Mouse (Mus musculus) cerebellum, adult 11-12 months (tissue): ENCODE measurements around the gene Esx1.

Experiments
- DNase-seq: peaks from one replicate; pipeline ENCODE4 v3.0.0; 2022

Esx1 gene

DNA sequence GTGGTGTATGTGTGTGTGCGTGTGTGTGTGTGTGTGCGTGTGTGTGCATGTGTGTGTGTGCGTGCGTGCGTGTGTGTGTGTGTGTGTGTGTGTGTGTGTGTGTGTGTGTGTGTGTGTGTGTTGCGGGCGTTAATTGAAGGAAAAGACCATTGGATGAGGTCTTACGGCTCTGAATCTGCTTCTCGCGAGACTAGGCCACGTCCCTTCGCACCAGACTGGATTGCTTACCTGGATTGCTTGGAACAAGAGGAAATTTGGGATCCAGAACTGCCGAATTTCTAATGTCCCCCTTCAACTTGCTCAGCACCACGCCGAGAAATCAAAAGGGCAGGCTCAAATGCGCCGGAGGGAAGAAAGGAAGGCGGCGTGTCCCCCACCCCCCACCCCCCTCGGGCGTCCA lies at the start of gene Esx1:
Gene Esx1 (minus strand): TSS at position 366 of the 400 bp plus-strand sequence.
- DNase-seq = no peak

DNA sequence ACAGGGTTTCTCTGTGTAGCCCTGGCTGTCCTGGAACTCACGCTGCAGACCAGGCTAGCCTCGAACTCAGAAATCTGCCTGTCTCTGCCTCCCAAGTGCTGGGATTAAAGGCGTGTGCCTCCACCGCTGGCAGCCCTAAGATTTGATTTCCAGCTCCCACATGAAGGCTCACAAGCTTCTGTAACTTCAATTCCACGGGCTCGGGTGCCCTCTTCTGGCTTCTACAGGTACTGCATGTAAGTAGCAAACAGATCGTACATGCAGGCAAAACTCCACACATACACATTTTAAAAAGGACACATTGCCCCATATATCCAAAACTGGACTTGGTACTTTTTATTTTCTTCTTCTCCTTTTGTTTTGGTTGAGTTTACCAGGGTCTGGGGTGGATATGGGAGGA lies 48.1 kb upstream of the Esx1 start:
- no peak for DNase-seq

DNA sequence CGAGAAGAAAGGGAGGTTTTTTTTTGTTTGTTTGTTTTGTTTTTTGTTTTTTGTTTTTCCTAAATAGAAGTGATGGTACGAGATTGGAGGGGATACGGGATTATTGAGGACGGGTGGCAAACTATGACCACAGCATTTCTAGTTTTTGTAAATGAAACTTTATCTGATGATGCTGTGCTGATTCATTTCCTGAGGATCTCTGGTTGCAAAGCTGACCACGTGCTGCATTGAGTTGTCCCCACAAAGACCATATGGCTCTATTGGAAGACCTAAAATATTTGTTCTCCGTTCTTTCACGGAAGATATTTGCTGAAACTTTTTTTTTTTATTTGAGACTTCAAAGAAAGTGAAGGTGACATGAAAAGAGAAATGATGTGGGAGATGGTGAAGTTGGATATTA lies 45.8 kb upstream of the Esx1 start:
- DNase-seq = no peak

DNA sequence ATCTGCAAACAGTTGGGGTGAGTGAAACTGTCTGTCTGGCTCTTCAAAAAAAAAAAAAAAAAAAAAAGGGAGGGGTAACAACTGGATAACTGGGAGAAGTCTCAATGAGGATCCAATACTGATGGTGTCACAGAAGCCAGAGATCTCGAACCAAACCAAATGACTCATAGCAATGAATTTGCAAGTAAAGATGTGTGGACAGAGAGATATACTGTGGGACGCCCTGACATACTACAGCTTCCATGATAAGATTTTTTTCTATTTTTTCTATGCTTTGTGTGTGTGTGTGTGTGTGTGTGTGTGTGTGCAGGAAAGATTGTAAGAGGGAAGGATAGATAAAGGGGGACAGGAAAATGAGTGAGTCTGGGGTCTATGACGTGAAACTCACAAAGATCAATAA lies 43.7 kb upstream of the Esx1 start:
- DNase-seq = no peak

DNA sequence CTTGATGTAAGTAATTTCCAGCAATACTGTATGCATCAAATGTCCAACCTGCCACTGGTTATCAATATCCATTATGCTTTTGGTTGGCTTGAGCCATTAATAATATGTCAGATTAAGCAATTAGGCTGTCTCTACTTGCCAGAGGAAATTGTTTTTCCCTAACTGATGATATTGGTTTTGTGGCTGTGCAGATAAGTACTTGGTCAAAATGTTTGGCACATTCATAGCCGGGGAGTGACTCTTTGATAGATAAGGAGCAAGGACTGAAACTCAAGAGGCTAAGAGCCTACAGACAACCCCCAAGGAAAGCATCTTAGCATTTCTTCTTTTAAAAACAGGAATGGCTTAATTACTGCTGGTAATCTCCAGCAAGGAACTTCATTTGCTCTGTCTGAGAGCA lies 40.8 kb upstream of the Esx1 start:
- no peak for DNase-seq

DNA sequence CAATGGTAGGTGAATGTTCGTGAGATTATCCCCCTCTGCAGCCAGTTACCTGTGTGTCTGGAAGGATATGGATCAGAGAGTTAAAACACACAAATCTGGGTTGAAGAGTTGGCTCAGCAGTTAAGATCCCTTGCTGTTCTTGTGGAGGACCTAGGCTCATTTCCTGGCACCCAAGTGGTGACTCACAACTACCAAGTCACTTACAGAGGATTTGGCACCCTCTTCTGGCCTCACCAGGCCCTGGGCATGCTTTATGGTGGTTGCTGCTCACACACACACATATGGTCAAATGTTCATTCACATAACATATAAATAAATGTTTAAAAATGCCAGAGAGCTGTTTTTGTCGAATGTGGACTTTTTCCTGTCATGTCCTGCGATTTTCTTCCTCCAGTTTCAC lies 39.1 kb upstream of the Esx1 start:
- no peak for DNase-seq

DNA sequence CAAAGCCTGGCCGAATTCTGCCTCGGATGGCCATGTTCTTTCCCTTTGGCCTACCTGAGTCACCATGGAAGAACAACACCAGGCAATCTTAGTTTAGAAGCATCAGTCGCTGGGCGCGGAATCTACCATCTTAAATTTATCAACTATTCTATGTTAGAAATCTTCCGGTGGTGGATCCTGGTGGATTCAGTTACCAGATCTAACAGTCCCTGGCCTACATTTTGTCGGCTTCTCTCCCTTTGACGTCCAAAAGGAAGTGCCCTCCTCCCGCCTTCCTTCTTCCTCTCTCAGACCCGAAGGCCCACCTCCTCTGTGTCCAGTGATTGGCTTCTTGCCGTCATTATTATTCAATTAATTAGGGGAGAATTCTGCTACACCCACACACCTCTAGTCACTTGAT lies 27.2 kb upstream of the Esx1 start:
- no peak for DNase-seq

DNA sequence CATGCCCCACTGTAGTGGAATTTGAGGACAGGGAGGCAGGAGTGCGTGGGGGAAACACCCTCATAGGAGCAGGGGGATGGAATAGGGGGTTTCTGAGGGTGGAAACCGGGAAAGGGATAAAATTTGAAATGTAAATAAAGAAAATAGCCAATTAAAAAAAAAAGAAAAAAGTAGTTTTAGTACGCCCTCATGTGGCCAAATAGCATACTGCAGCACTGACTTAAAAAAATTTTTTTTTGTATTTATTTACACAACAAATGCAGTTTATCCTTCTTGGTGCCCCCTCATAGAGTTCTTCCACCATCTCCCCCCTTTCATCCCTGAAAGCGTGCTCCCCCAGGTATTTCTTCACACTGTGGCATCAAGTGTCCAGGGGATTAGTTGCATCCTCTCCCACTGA lies 22.8 kb upstream of the Esx1 start:
- no peak for DNase-seq

DNA sequence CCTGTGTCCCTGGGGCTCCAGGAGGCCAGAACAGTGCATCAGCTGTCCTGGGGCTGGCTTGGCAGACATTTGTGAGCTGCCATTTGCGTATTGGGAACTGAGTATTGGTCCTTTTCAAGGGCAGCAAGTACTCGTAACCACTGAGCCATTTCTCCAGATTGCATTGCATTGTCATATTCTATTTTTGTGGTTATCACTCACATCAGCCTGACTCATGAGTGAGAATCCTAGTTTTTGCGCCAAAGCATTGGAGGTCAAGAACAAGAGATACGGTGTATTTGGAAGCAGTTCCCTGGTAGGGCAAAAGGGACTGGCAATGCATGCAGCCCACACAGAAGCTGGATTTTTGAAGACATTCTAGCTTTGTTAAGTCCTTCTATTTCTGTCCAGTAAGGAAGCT lies 21.8 kb upstream of the Esx1 start:
- no peak for DNase-seq

DNA sequence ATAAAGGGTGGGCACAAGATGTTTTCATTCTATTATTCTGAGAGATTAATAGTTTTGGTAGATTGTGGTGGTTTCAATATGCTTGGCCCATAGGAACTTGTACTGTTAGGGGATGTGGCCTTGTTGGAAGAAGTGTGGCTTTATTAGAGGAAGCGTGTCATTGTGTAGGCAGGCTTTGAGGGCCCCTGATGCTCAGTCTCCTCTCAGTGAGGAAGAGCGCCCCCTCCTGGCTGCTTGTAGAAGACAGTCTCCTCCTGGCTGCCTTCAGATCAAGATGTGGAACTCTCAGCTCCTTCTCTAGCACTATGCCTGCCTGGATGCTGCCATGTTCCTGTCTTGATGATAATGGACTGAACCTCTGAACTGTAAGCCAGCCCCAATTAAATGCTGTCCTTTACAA lies 20.7 kb upstream of the Esx1 start:
- no peak for DNase-seq

DNA sequence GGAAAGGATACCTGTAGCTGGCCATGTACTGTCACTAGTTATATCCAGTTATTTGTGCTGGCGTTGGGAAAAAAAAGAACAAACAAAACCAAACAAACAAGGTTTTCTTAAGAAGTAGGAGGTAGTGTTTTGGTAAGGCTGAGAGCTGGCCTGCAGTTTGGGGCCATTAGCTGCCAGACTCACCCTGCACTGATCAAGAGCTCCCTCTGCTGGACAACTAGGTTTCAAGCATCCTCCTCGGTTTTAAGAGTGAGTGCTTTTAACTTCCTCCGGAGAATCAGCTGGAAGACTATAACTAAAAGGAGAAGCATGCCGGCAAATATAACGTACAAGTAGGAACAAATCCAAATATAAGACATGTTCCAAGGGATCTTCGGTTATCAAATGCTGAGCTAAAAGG lies 19.8 kb upstream of the Esx1 start:
- peak; percentile 16 for DNase-seq

DNA sequence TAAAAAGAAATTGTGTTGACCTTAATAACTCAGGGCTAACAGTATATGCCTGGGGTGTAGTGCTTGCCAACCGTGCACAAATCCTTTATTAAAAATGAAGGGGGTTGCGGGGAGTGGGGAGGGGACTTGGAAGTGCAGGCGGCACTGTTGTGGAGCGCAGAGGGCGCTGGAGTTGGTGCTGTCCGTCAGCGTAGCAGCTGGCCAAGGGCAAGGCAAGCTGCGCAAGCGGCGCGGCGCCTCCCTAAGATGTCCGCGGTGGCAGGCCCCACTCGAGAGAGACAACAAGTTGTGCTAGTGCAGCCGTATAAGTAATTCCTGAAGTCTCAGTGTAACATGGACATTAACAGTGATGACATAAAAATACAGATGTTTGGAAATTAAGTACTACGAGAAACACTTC lies 5.7 kb upstream of the Esx1 start:
- DNase-seq = no peak

DNA sequence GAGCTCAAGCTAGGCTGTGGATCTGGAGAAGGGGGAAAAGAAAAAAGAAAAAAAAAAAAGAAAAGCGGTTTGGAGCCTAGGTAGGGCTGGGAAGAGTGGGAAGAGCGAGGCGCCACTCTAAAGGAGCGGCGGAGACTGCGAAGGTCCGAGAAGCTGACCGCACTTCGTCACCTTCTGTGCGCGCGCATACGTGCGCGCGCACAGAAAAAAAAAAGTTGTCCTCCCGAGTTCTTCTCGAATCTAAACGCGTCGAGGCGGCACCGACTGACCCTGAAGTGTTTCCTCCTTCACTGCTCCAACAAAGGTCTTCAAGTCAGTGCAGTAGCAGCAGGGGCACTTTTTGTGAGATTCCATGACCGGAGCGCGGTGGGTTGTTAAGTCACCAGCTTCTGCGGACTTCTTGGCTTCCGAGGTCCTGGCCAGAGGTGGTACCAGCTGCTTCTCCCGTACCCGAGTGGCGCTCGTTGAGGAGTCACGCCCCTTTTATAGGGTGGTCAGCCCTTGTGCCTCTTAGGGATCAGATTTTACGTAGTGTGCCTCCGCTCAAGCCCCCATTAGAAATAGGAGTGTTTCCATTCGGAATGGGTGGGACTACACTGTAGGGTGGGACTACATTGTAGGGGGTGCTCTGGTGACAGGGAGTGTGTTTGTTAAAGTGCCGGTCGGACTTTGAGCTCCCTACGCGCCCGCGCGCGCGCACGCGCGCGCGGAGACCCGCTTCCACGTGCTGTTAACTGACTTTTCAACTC lies 2.0 kb downstream of the Esx1 start:
- no peak for DNase-seq

DNA sequence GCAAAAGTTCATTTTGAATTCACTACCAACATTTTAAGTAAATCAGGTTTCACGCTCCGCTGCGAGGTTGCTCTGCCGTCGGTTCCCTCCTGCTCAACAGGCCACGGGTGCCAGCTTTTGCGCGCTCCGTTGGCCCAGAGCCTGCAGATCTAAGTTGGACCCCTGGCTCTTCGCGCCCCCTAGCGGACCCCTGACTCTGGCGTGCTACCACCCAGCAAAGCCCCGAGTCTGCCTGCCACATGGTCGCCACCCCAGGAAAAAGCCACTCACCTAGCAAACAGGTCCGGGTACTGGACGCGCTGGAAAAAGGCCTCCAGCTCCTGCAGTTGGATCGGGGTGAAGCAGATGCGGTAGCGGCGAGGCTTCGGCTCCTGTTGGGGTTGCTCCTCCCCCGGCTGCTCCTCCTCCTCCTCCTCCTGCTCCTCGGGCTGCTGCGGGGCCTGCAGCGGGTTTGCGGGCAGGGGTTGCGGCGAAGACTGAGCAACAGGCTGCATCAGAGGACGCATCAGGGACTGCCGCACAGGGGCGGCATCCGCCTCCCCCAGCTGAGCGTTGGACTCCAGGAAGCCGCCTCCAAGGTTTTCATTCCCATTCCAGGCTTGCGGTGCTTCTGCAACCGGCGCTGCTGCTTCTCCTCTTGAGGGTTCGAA lies 3.7 kb downstream of the Esx1 start:
- DNase-seq = no peak

DNA sequence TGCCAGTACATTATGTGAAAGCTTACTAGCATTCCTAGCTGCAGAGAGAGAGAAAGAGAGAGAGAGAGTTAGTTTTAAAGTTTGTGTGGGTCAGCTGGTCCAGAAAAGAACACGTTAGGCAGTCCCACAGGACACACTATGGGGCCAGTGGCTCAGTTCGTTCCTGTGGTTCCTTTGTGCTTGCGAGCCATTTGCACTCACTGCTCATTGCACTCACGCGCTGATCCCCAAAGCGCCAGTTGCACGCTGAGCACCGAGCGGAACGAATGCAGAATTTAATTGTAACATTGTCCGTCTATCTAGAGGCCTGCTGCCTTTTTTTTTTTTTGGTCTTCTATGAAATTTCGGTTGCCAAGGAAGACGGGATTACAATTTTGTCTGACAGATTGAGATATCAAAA lies 15.4 kb downstream of the Esx1 start:
- DNase-seq = no peak

DNA sequence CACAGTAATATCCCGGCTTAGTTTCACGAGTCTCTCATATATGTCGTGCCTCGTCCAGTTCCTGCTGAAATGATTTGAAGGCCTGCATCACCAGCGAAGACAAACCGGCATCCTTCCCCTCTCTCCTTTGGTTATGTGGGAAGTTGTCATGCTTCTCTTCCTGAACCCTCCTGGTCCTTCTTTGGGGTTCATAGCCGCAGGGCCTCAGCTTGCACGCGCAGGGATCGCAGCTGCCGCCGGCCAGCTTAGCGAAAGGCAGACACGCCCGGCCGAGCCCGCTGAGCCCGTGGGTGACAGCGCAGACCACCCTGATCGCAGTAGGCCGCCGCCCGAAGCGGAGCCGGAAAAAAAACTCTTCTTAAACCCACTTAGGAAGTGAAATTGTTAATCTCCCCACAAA lies 17.4 kb downstream of the Esx1 start:
- DNase-seq = no peak
